Mouse (Mus musculus) ES-Bruce4 (cell line): ENCODE results near the gene Lekr1. TPM values are rescaled to one million over a fixed set of nuclear protein-coding genes. Genes with fewer than 3 reads are reported as not detected.

Source experiments
- H3K27ac ChIP-seq: 2 replicates; pipeline ENCODE4 v1.5.1; 2012; ENCODE audit warnings: low read length, inconsistent platforms; ENCODE audit not compliant: insufficient read depth
- H3K27me3 ChIP-seq: 2 replicates; pipeline ENCODE4 v1.6.1; 2012; ENCODE audit warnings: mild to moderate bottlenecking, low read length, inconsistent platforms; ENCODE audit not compliant: control insufficient read depth, poor library complexity, insufficient read depth, severe bottlenecking
- H3K36me3 ChIP-seq: 2 replicates; pipeline ENCODE4 v1.6.1; 2012; ENCODE audit warnings: inconsistent platforms, mild to moderate bottlenecking, low read length, moderate library complexity; ENCODE audit not compliant: control insufficient read depth, poor library complexity, insufficient read depth, severe bottlenecking
- H3K4me1 ChIP-seq: one replicate; pipeline ENCODE4 v1.8.1; 2011; ENCODE audit warnings: low read length; ENCODE audit not compliant: control insufficient read depth, insufficient read depth
- H3K4me3 ChIP-seq: 2 replicates; pipeline ENCODE4 v1.5.1; 2011; ENCODE audit warnings: low read depth, mild to moderate bottlenecking, low read length
- H3K9ac ChIP-seq: 2 replicates; pipeline ENCODE4 v1.6.1; 2012; ENCODE audit warnings: low read depth, mild to moderate bottlenecking, inconsistent platforms; ENCODE audit not compliant: poor library complexity, severe bottlenecking
- H3K9me3 ChIP-seq: replicated peaks from 2 replicates; pipeline ENCODE4 v1.6.1; 2012; ENCODE audit warnings: mild to moderate bottlenecking, low read length, inconsistent platforms; ENCODE audit not compliant: control insufficient read depth, poor library complexity, insufficient read depth, severe bottlenecking
- CTCF ChIP-seq: IDR thresholded peaks from one replicate; pipeline ENCODE4 v1.8.1; 2011; ENCODE audit warnings: low read depth, low read length
- EP300 ChIP-seq: IDR thresholded peaks from 2 replicates; pipeline ENCODE4 v1.6.1; 2011; ENCODE audit warnings: low read depth, low read length; ENCODE audit not compliant: insufficient read depth
- POLR2A ChIP-seq: IDR thresholded peaks from one replicate; pipeline ENCODE4 v1.8.1; 2011; ENCODE audit warnings: low read length; ENCODE audit not compliant: insufficient read depth
- polyA plus RNA-seq: library from polyadenylated mRNA; stranded (reverse); fragments of >200 nt; gene quantifications from 2 replicates; pipeline ENCODE4 v1.2.4, GENCODE M21; 2011; ENCODE audit warnings: low read depth; ENCODE audit not compliant: missing spikeins, insufficient read depth, insufficient read length

Lekr1 gene
- 2.4 and 4.6 TPM in 2 replicates for polyA plus RNA-seq

- Histone ChIP-seq H3K9me3 (no peaks in the 10 kb centered on the region), H3K27me3 (no peaks in the 10 kb centered on the region), H3K27ac (no peak within 1 kb of the TSS), H3K4me3 (peak within 1 kb of the TSS; percentile 78), H3K36me3 (no peaks in the 10 kb centered on the region), H3K9ac (peak within 1 kb of the TSS; percentile 49), H3K4me1 (peaks cover 1% of the 10 kb centered on the region)
- TF ChIP-seq CTCF, result no peak
- peak; percentile 75 for TF ChIP-seq EP300
Observed at GRCm38 (mm10) chr3:65665977-65666766, at the start of gene Lekr1. Lekr1 (plus strand) TSS chr3:65666228.

- Histone ChIP-seq H3K9me3 (no peaks in the 10 kb centered on the region), H3K4me1 (no peaks in the 10 kb centered on the region), H3K9ac (no peak overlapping the region), H3K27me3 (no peaks in the 10 kb centered on the region), H3K4me3 (no peak overlapping the region), H3K27ac (no peak overlapping the region), H3K36me3 (no peaks in the 10 kb centered on the region)
- TF ChIP-seq POLR2A (no peak), CTCF (no peak), EP300 (no peak)
Observed at GRCm38 (mm10) chr3:65617507-65617906, 48.5 kb upstream of the Lekr1 start.

- Histone ChIP-seq H3K27ac (no peak overlapping the region), H3K27me3 (no peaks in the 10 kb centered on the region), H3K9ac (no peak overlapping the region), H3K4me1 (no peaks in the 10 kb centered on the region), H3K36me3 (no peaks in the 10 kb centered on the region), H3K4me3 (no peak overlapping the region), H3K9me3 (no peaks in the 10 kb centered on the region)
- TF ChIP-seq CTCF, result no peak
- no peak for TF ChIP-seq EP300
- no peak for TF ChIP-seq POLR2A
Observed at GRCm38 (mm10) chr3:65619340-65619739, 46.7 kb upstream of the Lekr1 start.

GRCm38 (mm10) chr3:65623057-65623456 lies 43.0 kb upstream of the Lekr1 start:
- Histone ChIP-seq H3K27ac (no peak overlapping the region), H3K9ac (no peak overlapping the region), H3K27me3 (no peaks in the 10 kb centered on the region), H3K9me3 (no peaks in the 10 kb centered on the region), H3K36me3 (no peaks in the 10 kb centered on the region), H3K4me3 (no peak overlapping the region), H3K4me1 (no peaks in the 10 kb centered on the region)
- TF ChIP-seq CTCF (no peak), POLR2A (no peak), EP300 (no peak)

- no peaks in the 10 kb centered on the region for H3K9me3 ChIP-seq
- H3K4me1 ChIP-seq, result no peaks in the 10 kb centered on the region
- TF ChIP-seq EP300, result no peak
- TF ChIP-seq CTCF, result no peak
- no peak for TF ChIP-seq POLR2A
- no peak overlapping the region for H3K27ac ChIP-seq
- H3K36me3 ChIP-seq, result no peaks in the 10 kb centered on the region
- no peak overlapping the region for H3K4me3 ChIP-seq
- H3K27me3 ChIP-seq, result no peaks in the 10 kb centered on the region
- no peak overlapping the region for H3K9ac ChIP-seq
Observed at GRCm38 (mm10) chr3:65625496-65626289, 40.3 kb upstream of the Lekr1 start.

- H3K9ac ChIP-seq, result no peak overlapping the region
- H3K27ac ChIP-seq, result no peak overlapping the region
- no peaks in the 10 kb centered on the region for H3K4me1 ChIP-seq
- no peak overlapping the region for H3K4me3 ChIP-seq
- no peak for TF ChIP-seq EP300
- H3K9me3 ChIP-seq, result no peaks in the 10 kb centered on the region
- no peaks in the 10 kb centered on the region for H3K27me3 ChIP-seq
- no peaks in the 10 kb centered on the region for H3K36me3 ChIP-seq
Observed at GRCm38 (mm10) chr3:65626290-65626914, 39.6 kb upstream of the Lekr1 start.
